Mouse (Mus musculus) lung, postnatal 0 days (tissue): ENCODE measurements around the gene Xab2. TPM values are rescaled to one million over a fixed set of nuclear protein-coding genes. Genes with fewer than 3 reads are reported as not detected.

Experiments
- ATAC-seq: fragments of 200-750 bp; cut with Nextera tagmentation; 2 replicates; pipeline ENCODE4 v1.8.0; 2017; ENCODE audit warnings: moderate library complexity
- DNase-seq: peaks from one replicate; pipeline ENCODE4 v3.0.0-alpha.2; 2016; ENCODE audit warnings: low spot score
- H3K27ac ChIP-seq: fragments of 300-500 bp; sonication (generic); 2 replicates; pipeline ENCODE4 v1.5.1; 2014; ENCODE audit warnings: antibody characterized with exemption, mild to moderate bottlenecking, low read length, mixed read lengths
- H3K27me3 ChIP-seq: fragments of 300-500 bp; sonication (generic); replicated peaks from 2 replicates; pipeline ENCODE4 v1.6.1; 2014; ENCODE audit warnings: low read length, mixed read lengths; ENCODE audit not compliant: insufficient read depth
- H3K36me3 ChIP-seq: fragments of 300-500 bp; sonication (generic); 2 replicates; pipeline ENCODE4 v1.6.1; 2014; ENCODE audit warnings: low read length, mixed read lengths; ENCODE audit not compliant: insufficient read depth
- H3K4me1 ChIP-seq: fragments of 300-500 bp; sonication (generic); 2 replicates; pipeline ENCODE4 v1.6.1; 2014; ENCODE audit warnings: antibody characterized with exemption, low read depth, low read length, mixed read lengths; ENCODE audit not compliant: insufficient read depth
- H3K4me2 ChIP-seq: fragments of 300-500 bp; sonication (generic); replicated peaks from 2 replicates; pipeline ENCODE4 v1.6.1; 2014; ENCODE audit warnings: low read depth, mild to moderate bottlenecking, low read length, moderate library complexity, mixed read lengths
- H3K4me3 ChIP-seq: fragments of 300-500 bp; sonication (generic); 2 replicates; pipeline ENCODE4 v1.5.1; 2014; ENCODE audit warnings: low read depth, low read length
- H3K9ac ChIP-seq: fragments of 300-500 bp; sonication (generic); replicated peaks from 2 replicates; pipeline ENCODE4 v1.6.1; 2014; ENCODE audit warnings: low read depth, mild to moderate bottlenecking
- H3K9me3 ChIP-seq: fragments of 300-500 bp; sonication (generic); 2 replicates; pipeline ENCODE4 v1.6.1; 2016; ENCODE audit warnings: low read length, mixed read lengths
- CTCF ChIP-seq: IDR thresholded peaks from 2 replicates; pipeline ENCODE4 v1.5.1; 2016; ENCODE audit warnings: antibody characterized with exemption, mild to moderate bottlenecking
- EP300 ChIP-seq: IDR thresholded peaks from 2 replicates; pipeline ENCODE4 v1.6.1; 2016; ENCODE audit warnings: antibody characterized with exemption, mild to moderate bottlenecking, control low read depth
- WGBS: fragments of 180-500 bp; shearing (Covaris S2); extraction: QIAGEN DNeasy Blood & Tissue Kit; methylation state at CpG from one replicate; pipeline ENCODE4 v1.1.7; 2014; 5-methylcytosine and 5-hydroxymethylcytosine counted together
- polyA plus RNA-seq: library from polyadenylated mRNA; unstranded; fragments of >200 nt; fragmentation: Nextera tagmentation; extraction: Ambion mirVana; gene quantifications from 2 replicates; pipeline ENCODE4 v1.2.1, GENCODE M21; 2015

The Xab2 gene
- polyA plus RNA-seq: 34.2 and 37.3 TPM in 2 replicates

- peak; percentile 98 for ATAC-seq
These were observed at the start of gene Xab2, which contains the start of gene Pet100 for GRCm38 (mm10) chr8:3621199-3621970. Gene Xab2, minus strand, starts transcription at chr8:3621316. Gene Pet100, plus strand, starts transcription at chr8:3621548.

GRCm38 (mm10) chr8:3670388-3670787 is 49.3 kb upstream of the Xab2 start:
- Histone ChIP-seq H3K9ac (no peak overlapping the region), H3K27ac (no peak overlapping the region), H3K36me3 (no peaks in the 10 kb centered on the region), H3K27me3 (no peaks in the 10 kb centered on the region), H3K4me2 (no peak overlapping the region), H3K4me3 (no peak overlapping the region), H3K9me3 (no peaks in the 10 kb centered on the region), H3K4me1 (peaks cover 3% of the 10 kb centered on the region; the same call in 1 of the 2 replicates)
- TF ChIP-seq CTCF: no peak
- TF ChIP-seq EP300: no peak
- ATAC-seq: no peak
- WGBS: 68% methylated on average over 2 of the region's 2 CpGs
- DNase-seq: peak; percentile 32

More at GRCm38 (mm10) chr8:3621199-3621970, at the start of gene Xab2, which contains the start of gene Pet100:
- Histone ChIP-seq H3K27me3 (no peaks in the 10 kb centered on the region), H3K4me1 (peaks cover 9% of the 10 kb centered on the region; the same call in 1 of the 2 replicates), H3K36me3 (peaks cover 6% of the 10 kb centered on the region), H3K4me3 (peak within 1 kb of the TSS; percentile 68), H3K4me2 (peak within 1 kb of the TSS; percentile 75), H3K27ac (no peak within 1 kb of the TSS), H3K9ac (peak within 1 kb of the TSS; percentile 69), H3K9me3 (no peaks in the 10 kb centered on the region)
- peak; percentile 99 for DNase-seq
- TF ChIP-seq CTCF (no peak), EP300 (no peak)
- under 1% methylated on average over 37 of the region's 37 CpGs for WGBS

GRCm38 (mm10) chr8:3665507-3665906 is 44.4 kb upstream of the Xab2 start, which contains the start of gene Mcemp1:
Gene Mcemp1, plus strand, starts transcription at chr8:3665754.
- DNase-seq (peak; percentile 37), ATAC-seq (no peak)
- H3K4me1 ChIP-seq: no peaks in the 10 kb centered on the region
- WGBS: 68% methylated on average over 6 of the region's 6 CpGs
- no peak within 1 kb of the TSS for H3K4me2 ChIP-seq
- TF ChIP-seq EP300: no peak
- no peak for TF ChIP-seq CTCF
- H3K27ac ChIP-seq: no peak within 1 kb of the TSS
- no peaks in the 10 kb centered on the region for H3K9me3 ChIP-seq
- no peak within 1 kb of the TSS for H3K9ac ChIP-seq
- no peak within 1 kb of the TSS; the same call in 1 of the 2 replicates for H3K4me3 ChIP-seq
- H3K36me3 ChIP-seq: no peaks in the 10 kb centered on the region
- no peaks in the 10 kb centered on the region for H3K27me3 ChIP-seq

- ATAC-seq (peak; percentile 58), DNase-seq (peak; percentile 56)
- no peaks in the 10 kb centered on the region for H3K4me1 ChIP-seq
- TF ChIP-seq CTCF: no peak
- TF ChIP-seq EP300: no peak
- no peaks in the 10 kb centered on the region for H3K27me3 ChIP-seq
- H3K4me3 ChIP-seq: no peak overlapping the region
- H3K27ac ChIP-seq: no peak overlapping the region
- no peaks in the 10 kb centered on the region for H3K9me3 ChIP-seq
- no peaks in the 10 kb centered on the region for H3K36me3 ChIP-seq
- H3K9ac ChIP-seq: no peak overlapping the region
- 56% methylated on average over 5 of the region's 5 CpGs for WGBS
- H3K4me2 ChIP-seq: no peak overlapping the region
These were observed 43.3 kb upstream of the Xab2 start for GRCm38 (mm10) chr8:3664405-3664804.

GRCm38 (mm10) chr8:3660889-3661288 is 39.8 kb upstream of the Xab2 start:
- WGBS: 56% methylated on average over 8 of the region's 8 CpGs
- DNase-seq (no peak), ATAC-seq (no peak)
- H3K4me3 ChIP-seq: no peak overlapping the region
- H3K27ac ChIP-seq: no peak overlapping the region
- H3K4me1 ChIP-seq: no peaks in the 10 kb centered on the region
- H3K27me3 ChIP-seq: no peaks in the 10 kb centered on the region
- H3K4me2 ChIP-seq: no peak overlapping the region
- no peaks in the 10 kb centered on the region for H3K9me3 ChIP-seq
- H3K36me3 ChIP-seq: no peaks in the 10 kb centered on the region
- H3K9ac ChIP-seq: no peak overlapping the region
- TF ChIP-seq CTCF: no peak
- TF ChIP-seq EP300: no peak

GRCm38 (mm10) chr8:3656725-3657381 is 35.7 kb upstream of the Xab2 start:
- Histone ChIP-seq H3K4me2 (no peak overlapping the region), H3K27me3 (no peaks in the 10 kb centered on the region), H3K27ac (no peak overlapping the region), H3K36me3 (no peaks in the 10 kb centered on the region), H3K9me3 (no peaks in the 10 kb centered on the region), H3K4me1 (no peaks in the 10 kb centered on the region), H3K4me3 (no peak overlapping the region), H3K9ac (no peak overlapping the region)
- ATAC-seq: no peak
- no peak for TF ChIP-seq CTCF
- no peak for TF ChIP-seq EP300
- 20% methylated on average over 7 of the region's 7 CpGs for WGBS
- no peak for DNase-seq
